Mouse (Mus musculus): ENCODE measurements around the gene Gm20737. TPM values are rescaled to one million over a fixed set of nuclear protein-coding genes. Genes with fewer than 3 reads are reported as not detected.
"Not testable (repeated sequence)": the region's sequence is repeated elsewhere in the genome, so short reads cannot be mapped to it uniquely, and the experiment has no call there.

The Gm20737 gene
- not detected in 2 replicates for polyA plus RNA-seq (2012; rRNA removed)

- DNase-seq; H3K27ac ChIP-seq (ENCODE audit: control insufficient read depth, insufficient read depth, low read length); H3K36me3 ChIP-seq (ENCODE audit: control insufficient read depth, insufficient read depth, low read length); H3K4me1 ChIP-seq (replicated peaks; ENCODE audit: control insufficient read depth, insufficient read depth, low read length); H3K4me3 ChIP-seq (ENCODE audit: control insufficient read depth, insufficient read depth, low read length); H3K27me3 ChIP-seq (ENCODE audit: control insufficient read depth, insufficient read depth, low read length): not testable (repeated sequence)
Measured at GRCm38 (mm10) chrY:10535942-10536341, at the start of gene Gm20737. TSS of gene Gm20737 (minus strand) at chrY:10536042.

- not testable (repeated sequence) for H3K27me3 ChIP-seq (ENCODE audit: control insufficient read depth, insufficient read depth, low read length); DNase-seq
- WGBS: 71% methylated on average over 5 of the region's 5 CpGs
Measured at GRCm38 (mm10) chrY:10553153-10553552, 17.3 kb upstream of the Gm20737 start, which contains the start of gene Gm21775. TSS of gene Gm21775 (plus strand) at chrY:10553453.

More at GRCm38 (mm10) chrY:10553153-10553552, 17.3 kb upstream of the Gm20737 start, which contains the start of gene Gm21775:
- H3K27ac ChIP-seq (ENCODE audit: control insufficient read depth, insufficient read depth, low read length); H3K4me3 ChIP-seq (ENCODE audit: control insufficient read depth, insufficient read depth, low read length); H3K4me1 ChIP-seq (replicated peaks; ENCODE audit: control insufficient read depth, insufficient read depth, low read length); H3K36me3 ChIP-seq (ENCODE audit: control insufficient read depth, insufficient read depth, low read length): not testable (repeated sequence)

Other genes starting within 250 kb of the Gm20737 start
- not detected in 2 replicates for gene Gm20834, start 211.5 kb downstream of the Gm20737 start, polyA plus RNA-seq (2012; rRNA removed)
- gene Gm28510, start 123.3 kb downstream of the Gm20737 start, polyA plus RNA-seq (2012; rRNA removed): not detected in 2 replicates
- gene Gm21775, start 17.4 kb upstream of the Gm20737 start, polyA plus RNA-seq (2012; rRNA removed): not detected in 2 replicates
- not detected in 2 replicates for gene Gm21900, start 80.3 kb upstream of the Gm20737 start, polyA plus RNA-seq (2012; rRNA removed)
- not detected in 2 replicates for gene Gm20777, start 216.4 kb upstream of the Gm20737 start, polyA plus RNA-seq (2012; rRNA removed)

Data from thymus, adult 2 months (tissue).